Mouse (Mus musculus) olfactory bulb, adult 2 months (tissue): ENCODE data around the gene Lce3e.

Experiments used
- CTCF ChIP-seq: fragments of 200-500 bp; IDR thresholded peaks from 2 replicates; pipeline ENCODE4 v1.5.1; 2012; ENCODE audit warnings: low read depth, mild to moderate bottlenecking, low read length, moderate library complexity; ENCODE audit not compliant: insufficient read depth
- POLR2A ChIP-seq: fragments of 200-500 bp; IDR thresholded peaks from 2 replicates; pipeline ENCODE4 v1.6.1; 2012; ENCODE audit warnings: mild to moderate bottlenecking, low read depth, low read length, moderate library complexity; ENCODE audit not compliant: insufficient read depth

- TF ChIP-seq CTCF (no peak), POLR2A (no peak)
Observed at GRCm38 (mm10) chr3:92966761-92967160, at the start of gene Lce3e.
